Mouse (Mus musculus): ENCODE results near the gene Rtn2.

DNA sequence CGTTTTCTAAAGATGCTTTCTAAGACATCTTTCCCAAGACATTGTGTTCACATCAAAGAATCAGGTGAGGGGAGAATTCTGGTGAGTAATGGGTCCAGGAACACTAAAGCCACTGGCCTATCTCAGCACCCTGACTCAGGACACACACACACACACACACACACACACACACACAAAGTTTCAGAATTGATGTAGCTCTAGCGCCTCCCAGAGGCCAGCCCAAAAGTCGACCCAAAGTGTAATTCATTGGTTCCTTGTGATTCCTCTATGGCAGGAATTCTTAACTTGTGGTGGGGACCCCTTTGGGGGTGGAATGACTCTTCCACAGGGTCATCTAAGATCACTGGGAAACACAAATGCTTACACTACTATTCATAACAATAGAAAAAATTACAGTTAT, 16.8 kb downstream of the Rtn2 start:
- no peak for TF ChIP-seq CTCF (IDR thresholded peaks at IDR 0.05; ENCODE audit: borderline replicate concordance, control insufficient read depth, extremely low read depth, insufficient read depth, low read length, poor library complexity)
- TF ChIP-seq POLR2A (IDR thresholded peaks at IDR 0.05; ENCODE audit: control insufficient read depth, extremely low read depth, insufficient read depth, low read length, poor library complexity) = no peak

Measured in thymus, adult 2 months (tissue).